Mouse (Mus musculus) spleen, postnatal 10 days (tissue): ENCODE measurements around the gene Tnmd.

Source experiments
- DNase-seq, 2 experiments: peaks; one replicate each; pipeline ENCODE4 v3.0.0; 2021 to 2022; ENCODE audit warnings: low spot score in 2 of 2

Gene Tnmd

GRCm38 (mm10) chrX:133850680-133851079, at the start of gene Tnmd:
Gene Tnmd (plus strand): TSS chrX:133850980.
- no peak for DNase-seq

- DNase-seq, result no peak
Observed at GRCm38 (mm10) chrX:133853637-133854036, 2.9 kb downstream of the Tnmd start.

- no peak for DNase-seq
Observed at GRCm38 (mm10) chrX:133869743-133870142, 19.0 kb downstream of the Tnmd start.

GRCm38 (mm10) chrX:133887308-133887707, 36.5 kb downstream of the Tnmd start:
- DNase-seq, result no peak

- DNase-seq, result no peak
Observed at GRCm38 (mm10) chrX:133888111-133888510, 37.3 kb downstream of the Tnmd start.

- peak; percentile 24 to 68 for DNase-seq
Observed at GRCm38 (mm10) chrX:133898014-133898542, 47.3 kb downstream of the Tnmd start, which contains the start of gene Tspan6. Gene Tspan6 (minus strand): TSS chrX:133898429.

GRCm38 (mm10) chrX:133908261-133908660, 57.5 kb downstream of the Tnmd start, which contains the start of gene Srpx2:
Gene Srpx2 (plus strand): TSS chrX:133908426.
- no peak for DNase-seq

GRCm38 (mm10) chrX:133911397-133912103, 60.8 kb downstream of the Tnmd start:
- DNase-seq, result no peak

- DNase-seq, result no peak
Observed at GRCm38 (mm10) chrX:133913006-133913405, 62.2 kb downstream of the Tnmd start.

GRCm38 (mm10) chrX:133914219-133914618, 63.4 kb downstream of the Tnmd start:
- DNase-seq, result no peak
